In genomic region chr12:52079296-52079695, GRCm38 (mm10) we compare ENCODE assay signal across 32 mouse cellular contexts. TPM values are rescaled to one million over a fixed set of nuclear protein-coding genes. Genes with fewer than 3 reads are reported as not detected.
"Had no signal": no experiment of that assay in that cellular context is flagged by ENCODE, and none has a peak within 500 bp of the region (broad histone marks: within the 10 kb centered on the region; RNA-seq: fewer than 3 reads in every experiment).

No protein-coding gene starts in this region.

RNA-seq across cellular contexts. Expression of gene Gpr33, which starts 51.4 kb away (rescaled TPM):
- total RNA-seq: gastrocnemius, adult 2 months; gastrocnemius, postnatal 25 days; gastrocnemius, postnatal 4 days; heart, adult 2 months; heart, postnatal 10 days; heart, postnatal 25 days; heart, postnatal 4 days; layer of hippocampus, adult 18-20 months; layer of hippocampus, adult 8-10 months; layer of hippocampus, postnatal 14 days; layer of hippocampus, postnatal 36 days; left cerebral cortex, adult 18-20 months; left cerebral cortex, adult 8-10 months; left cerebral cortex, postnatal 10 days; left cerebral cortex, postnatal 25 days; left cerebral cortex, postnatal 4 days; liver, adult 2 months had no signal
- polyA plus RNA-seq: frontal cortex, adult 2 months; heart, adult 2 months; heart, embryonic 11.5 days; heart, embryonic 13.5 days; heart, embryonic 15.5 days; hindbrain, embryonic 10.5 days; hindbrain, embryonic 12.5 days; hindbrain, embryonic 14.5 days; hindbrain, embryonic 16.5 days; inflammation-experienced regulatory T-cells, adult 6 months; intestine, embryonic 15.5 days; intestine, postnatal 0 days; kidney, postnatal 0 days; limb, embryonic 11.5 days; limb, embryonic 13.5 days; limb, embryonic 15.5 days; liver, adult 2 months had no signal
